Mouse (Mus musculus): ENCODE results near the gene Qtrt2.

DNA sequence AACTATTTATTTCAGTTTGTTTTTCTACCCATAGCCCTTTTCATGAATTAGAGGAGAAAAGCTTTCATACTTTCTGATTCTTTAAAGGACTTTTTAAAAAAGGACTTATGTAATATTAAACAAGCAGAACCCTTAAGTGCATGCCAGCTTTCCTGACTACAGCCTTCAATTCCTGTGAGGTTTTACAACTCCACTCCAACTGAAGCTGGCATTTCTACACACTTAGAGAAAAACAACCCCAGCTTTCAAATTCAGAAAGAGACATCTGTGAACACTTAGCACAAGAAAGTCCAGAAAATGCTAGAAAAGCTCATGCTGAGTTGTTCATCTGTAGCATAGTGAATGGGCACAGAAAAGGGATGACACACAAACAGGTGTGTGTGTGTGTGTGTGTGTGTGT lies 56.8 kb downstream of the Qtrt2 start:
- TF ChIP-seq POLR2A (IDR thresholded peaks at IDR 0.05; ENCODE audit: borderline replicate concordance, extremely low read depth, insufficient read depth, insufficient read length, poor library complexity, severe bottlenecking) (no peak), CTCF (IDR thresholded peaks at IDR 0.05; ENCODE audit: borderline replicate concordance, extremely low read depth, insufficient read depth, insufficient read length) (no peak)
